Mouse (Mus musculus): ENCODE measurements around the gene Inha. TPM values are rescaled to one million over a fixed set of nuclear protein-coding genes. Genes with fewer than 3 reads are reported as not detected.

Inha gene
- polyA plus RNA-seq, 1 experiment: 210 TPM

GRCm38 (mm10) chr1:75479635-75479989 is 27.3 kb upstream of the Inha start:
- no peaks in the 10 kb centered on the region for H3K36me3 ChIP-seq (ENCODE audit: control insufficient read depth, insufficient read depth, low read length)
- peaks cover 23% of the 10 kb centered on the region for H3K4me1 ChIP-seq (ENCODE audit: control insufficient read depth, insufficient read depth, low read length)
- no peak overlapping the region for H3K27ac ChIP-seq (ENCODE audit: control insufficient read depth, insufficient read depth, low read depth, low read length)
- peak overlapping the region; percentile 79 for H3K4me3 ChIP-seq (ENCODE audit: control insufficient read depth, low read depth, low read length)
- H3K27me3 ChIP-seq (ENCODE audit: control insufficient read depth, insufficient read depth, low read length): no peaks in the 10 kb centered on the region
- TF ChIP-seq POLR2A (IDR thresholded peaks at IDR 0.05; ENCODE audit: control insufficient read depth, low read depth, low read length) (no peak), CTCF (IDR thresholded peaks at IDR 0.05; ENCODE audit: control insufficient read depth, insufficient read depth, insufficient replicate concordance, low read depth, low read length) (no peak)

- Histone ChIP-seq H3K4me3 (ENCODE audit: control insufficient read depth, low read depth, low read length) (no peak overlapping the region), H3K4me1 (ENCODE audit: control insufficient read depth, insufficient read depth, low read length) (peaks cover 23% of the 10 kb centered on the region), H3K27ac (ENCODE audit: control insufficient read depth, insufficient read depth, low read depth, low read length) (no peak overlapping the region), H3K27me3 (ENCODE audit: control insufficient read depth, insufficient read depth, low read length) (no peaks in the 10 kb centered on the region), H3K36me3 (ENCODE audit: control insufficient read depth, insufficient read depth, low read length) (no peaks in the 10 kb centered on the region)
- TF ChIP-seq CTCF (IDR thresholded peaks at IDR 0.05; ENCODE audit: control insufficient read depth, insufficient read depth, insufficient replicate concordance, low read depth, low read length) (no peak), POLR2A (IDR thresholded peaks at IDR 0.05; ENCODE audit: control insufficient read depth, low read depth, low read length) (no peak)
These were observed 26.8 kb upstream of the Inha start for GRCm38 (mm10) chr1:75480036-75480435.

DNA sequence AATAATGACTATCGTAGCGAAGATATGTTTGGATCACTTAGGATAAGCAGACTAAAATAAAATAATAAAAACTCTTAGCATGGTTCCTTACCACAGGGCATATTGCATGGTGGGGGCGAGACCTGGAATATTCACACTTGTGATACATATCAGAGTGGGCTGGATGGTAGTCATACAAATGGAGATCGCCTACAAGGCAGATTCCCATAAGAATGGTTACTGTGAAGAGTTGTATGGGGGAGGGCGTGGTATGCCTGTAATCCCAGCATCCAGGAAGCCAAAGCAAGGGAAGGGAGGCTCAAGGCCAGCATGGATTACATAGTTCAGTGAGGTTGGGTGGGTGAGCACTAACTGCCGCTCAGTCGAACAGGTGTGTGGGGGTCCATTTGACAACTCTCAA is 26.1 kb upstream of the Inha start:
- no peaks in the 10 kb centered on the region for H3K36me3 ChIP-seq (ENCODE audit: control insufficient read depth, insufficient read depth, low read length)
- H3K27ac ChIP-seq (ENCODE audit: control insufficient read depth, insufficient read depth, low read depth, low read length): no peak overlapping the region
- no peak overlapping the region for H3K4me3 ChIP-seq (ENCODE audit: control insufficient read depth, low read depth, low read length)
- H3K27me3 ChIP-seq (ENCODE audit: control insufficient read depth, insufficient read depth, low read length): no peaks in the 10 kb centered on the region
- TF ChIP-seq POLR2A (IDR thresholded peaks at IDR 0.05; ENCODE audit: control insufficient read depth, low read depth, low read length) (no peak), CTCF (IDR thresholded peaks at IDR 0.05; ENCODE audit: control insufficient read depth, insufficient read depth, insufficient replicate concordance, low read depth, low read length) (no peak)
- peaks cover 19% of the 10 kb centered on the region for H3K4me1 ChIP-seq (ENCODE audit: control insufficient read depth, insufficient read depth, low read length)

GRCm38 (mm10) chr1:75486561-75486960 is 20.3 kb upstream of the Inha start:
- TF ChIP-seq CTCF (IDR thresholded peaks at IDR 0.05; ENCODE audit: control insufficient read depth, insufficient read depth, insufficient replicate concordance, low read depth, low read length) (no peak), POLR2A (IDR thresholded peaks at IDR 0.05; ENCODE audit: control insufficient read depth, low read depth, low read length) (no peak)
- Histone ChIP-seq H3K27ac (ENCODE audit: control insufficient read depth, insufficient read depth, low read depth, low read length) (no peak overlapping the region), H3K27me3 (ENCODE audit: control insufficient read depth, insufficient read depth, low read length) (no peaks in the 10 kb centered on the region), H3K4me3 (ENCODE audit: control insufficient read depth, low read depth, low read length) (no peak overlapping the region), H3K36me3 (ENCODE audit: control insufficient read depth, insufficient read depth, low read length) (no peaks in the 10 kb centered on the region), H3K4me1 (ENCODE audit: control insufficient read depth, insufficient read depth, low read length) (peaks cover 16% of the 10 kb centered on the region)

DNA sequence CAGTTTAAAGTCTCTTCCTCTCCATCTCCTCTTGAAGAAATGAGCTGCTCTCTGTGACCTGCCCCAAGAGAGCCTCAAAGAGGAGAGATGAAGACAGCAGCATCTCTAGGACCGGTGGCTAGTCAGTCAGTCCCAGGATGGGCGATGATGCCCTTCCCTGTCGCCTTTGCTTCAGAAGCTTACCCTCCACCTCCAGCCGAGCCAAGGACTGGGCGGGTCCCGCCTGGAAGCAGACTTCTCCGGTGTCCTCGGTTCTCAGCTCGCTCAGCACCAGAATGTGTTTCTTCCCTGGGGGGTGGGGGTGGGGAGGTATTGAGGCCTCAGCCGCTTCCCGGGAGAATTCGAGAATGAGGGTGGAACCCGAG is 19.9 kb upstream of the Inha start:
- Histone ChIP-seq H3K4me3 (ENCODE audit: control insufficient read depth, low read depth, low read length) (no peak overlapping the region; the same call in 1 of the 2 replicates), H3K27ac (ENCODE audit: control insufficient read depth, insufficient read depth, low read depth, low read length) (no peak overlapping the region), H3K36me3 (ENCODE audit: control insufficient read depth, insufficient read depth, low read length) (no peaks in the 10 kb centered on the region), H3K4me1 (ENCODE audit: control insufficient read depth, insufficient read depth, low read length) (peaks cover 16% of the 10 kb centered on the region), H3K27me3 (ENCODE audit: control insufficient read depth, insufficient read depth, low read length) (no peaks in the 10 kb centered on the region)
- no peak for TF ChIP-seq POLR2A (IDR thresholded peaks at IDR 0.05; ENCODE audit: control insufficient read depth, low read depth, low read length)
- TF ChIP-seq CTCF (IDR thresholded peaks at IDR 0.05; ENCODE audit: control insufficient read depth, insufficient read depth, insufficient replicate concordance, low read depth, low read length): no peak

- Histone ChIP-seq H3K4me3 (ENCODE audit: control insufficient read depth, low read depth, low read length) (peak overlapping the region; percentile 61), H3K36me3 (ENCODE audit: control insufficient read depth, insufficient read depth, low read length) (no peaks in the 10 kb centered on the region), H3K27me3 (ENCODE audit: control insufficient read depth, insufficient read depth, low read length) (no peaks in the 10 kb centered on the region), H3K4me1 (ENCODE audit: control insufficient read depth, insufficient read depth, low read length) (peaks cover 16% of the 10 kb centered on the region), H3K27ac (ENCODE audit: control insufficient read depth, insufficient read depth, low read depth, low read length) (no peak overlapping the region)
- no peak for TF ChIP-seq CTCF (IDR thresholded peaks at IDR 0.05; ENCODE audit: control insufficient read depth, insufficient read depth, insufficient replicate concordance, low read depth, low read length)
- no peak for TF ChIP-seq POLR2A (IDR thresholded peaks at IDR 0.05; ENCODE audit: control insufficient read depth, low read depth, low read length)
These were observed 19.3 kb upstream of the Inha start for GRCm38 (mm10) chr1:75487405-75488161.

DNA sequence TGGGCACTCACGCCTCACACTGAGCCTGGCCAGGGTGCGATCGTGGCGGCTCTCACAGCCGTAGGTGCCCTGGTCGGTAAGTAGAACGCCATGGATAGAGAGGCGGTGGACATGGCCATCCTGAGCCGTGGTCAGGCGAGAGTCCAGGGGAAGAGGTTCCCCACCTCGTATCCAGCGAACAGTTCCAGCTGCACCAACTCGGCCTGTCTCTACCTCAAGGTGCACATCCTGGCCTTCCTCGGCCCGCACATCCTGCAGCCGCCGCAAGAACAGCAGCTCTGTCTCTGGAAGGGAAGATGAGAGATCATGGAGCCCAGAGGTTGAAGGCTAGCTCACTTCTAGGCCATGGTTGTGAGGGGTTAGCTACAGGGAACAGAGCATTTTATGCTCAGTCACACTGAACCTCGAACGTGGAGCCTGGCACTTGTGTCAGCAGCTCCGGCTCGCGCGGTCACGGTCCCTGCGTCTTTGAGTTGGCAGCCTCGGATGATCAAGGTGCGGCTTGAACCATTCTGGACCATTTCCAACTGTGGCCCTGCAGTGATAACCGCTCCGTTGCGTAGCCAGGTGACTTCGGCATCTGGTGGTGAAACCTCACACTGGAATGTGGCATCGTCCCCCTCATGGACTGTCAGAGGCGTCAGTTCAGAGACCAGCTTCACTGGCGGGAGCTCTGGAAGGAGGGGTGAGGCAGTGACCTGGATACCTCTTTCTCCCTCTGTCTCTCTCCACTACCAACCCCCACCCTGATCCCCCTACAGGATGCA is 15.9 kb upstream of the Inha start:
- peaks cover 16% of the 10 kb centered on the region for H3K4me1 ChIP-seq (ENCODE audit: control insufficient read depth, insufficient read depth, low read length)
- no peak overlapping the region for H3K27ac ChIP-seq (ENCODE audit: control insufficient read depth, insufficient read depth, low read depth, low read length)
- H3K4me3 ChIP-seq (ENCODE audit: control insufficient read depth, low read depth, low read length): no peak overlapping the region
- no peaks in the 10 kb centered on the region for H3K27me3 ChIP-seq (ENCODE audit: control insufficient read depth, insufficient read depth, low read length)
- TF ChIP-seq CTCF (IDR thresholded peaks at IDR 0.05; ENCODE audit: control insufficient read depth, insufficient read depth, insufficient replicate concordance, low read depth, low read length) (no peak), POLR2A (IDR thresholded peaks at IDR 0.05; ENCODE audit: control insufficient read depth, low read depth, low read length) (no peak)
- no peaks in the 10 kb centered on the region for H3K36me3 ChIP-seq (ENCODE audit: control insufficient read depth, insufficient read depth, low read length)
